Mouse (Mus musculus) ZHBTc4 (cell line): Measurements from ENCODE around the gene Dip2b.

ENCODE experiments used
- DNase-seq: peaks from one replicate; pipeline ENCODE4 v3.0.0-alpha.2; 2011; ENCODE audit warnings: low read depth, low spot score

Gene Dip2b

DNA sequence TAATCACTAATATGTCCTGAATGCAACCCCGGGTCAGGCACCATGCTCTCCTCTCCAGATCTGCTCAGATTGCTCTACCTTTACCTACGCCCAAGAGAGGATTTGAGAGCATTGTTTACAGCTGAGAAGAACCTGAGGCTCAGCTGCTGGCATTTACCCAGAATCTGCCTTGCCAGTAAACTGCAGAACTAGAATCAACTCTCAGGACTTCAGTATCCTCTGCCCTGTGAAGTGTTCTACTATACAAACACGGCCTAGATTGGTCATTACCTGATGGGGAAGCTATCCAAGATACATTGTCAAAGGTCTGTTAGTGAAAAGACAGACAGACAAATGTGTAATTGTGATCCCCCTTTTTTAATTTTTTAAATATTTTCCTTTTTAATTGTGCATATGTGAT is 138.7 kb downstream of the Dip2b start:
- DNase-seq: no peak

DNA sequence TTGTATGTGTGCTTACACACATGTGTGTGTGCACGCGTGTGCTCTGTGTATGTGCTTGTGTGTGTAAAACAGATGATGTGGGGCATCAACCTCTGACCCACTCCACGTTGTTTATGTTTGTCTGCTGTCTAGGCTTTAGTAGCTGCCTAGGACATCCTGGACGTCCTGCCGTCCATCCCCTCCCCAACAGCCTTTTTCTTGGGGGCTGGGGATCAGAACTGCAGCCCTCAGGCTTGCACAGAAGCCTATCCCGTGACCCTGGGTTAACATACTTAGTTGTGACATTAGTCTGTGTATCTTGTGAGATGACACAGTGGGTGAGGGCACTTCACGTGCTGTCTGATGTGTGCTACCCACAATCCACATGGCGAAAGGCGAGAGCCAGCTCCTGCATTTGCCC is 139.1 kb downstream of the Dip2b start:
- no peak for DNase-seq

DNA sequence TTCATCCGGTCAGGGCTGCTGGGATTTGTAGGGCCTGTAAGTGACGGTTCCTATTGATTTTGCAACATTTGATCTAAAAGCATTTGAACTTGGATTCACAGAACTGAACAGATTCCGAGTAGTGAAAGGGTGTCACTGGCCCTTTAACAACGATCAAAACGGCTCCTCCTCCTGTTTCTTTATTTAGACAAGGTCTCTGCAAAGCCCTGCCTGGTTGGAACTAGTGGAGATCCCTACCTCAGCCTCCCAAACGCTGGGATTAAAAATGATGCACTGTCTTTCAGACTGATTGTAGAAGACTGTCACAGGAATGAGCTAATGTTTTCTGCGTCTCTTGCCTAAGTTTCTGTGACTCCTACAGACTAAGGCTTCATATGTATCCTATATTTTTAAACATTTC is 140.0 kb downstream of the Dip2b start:
- DNase-seq: no peak

DNA sequence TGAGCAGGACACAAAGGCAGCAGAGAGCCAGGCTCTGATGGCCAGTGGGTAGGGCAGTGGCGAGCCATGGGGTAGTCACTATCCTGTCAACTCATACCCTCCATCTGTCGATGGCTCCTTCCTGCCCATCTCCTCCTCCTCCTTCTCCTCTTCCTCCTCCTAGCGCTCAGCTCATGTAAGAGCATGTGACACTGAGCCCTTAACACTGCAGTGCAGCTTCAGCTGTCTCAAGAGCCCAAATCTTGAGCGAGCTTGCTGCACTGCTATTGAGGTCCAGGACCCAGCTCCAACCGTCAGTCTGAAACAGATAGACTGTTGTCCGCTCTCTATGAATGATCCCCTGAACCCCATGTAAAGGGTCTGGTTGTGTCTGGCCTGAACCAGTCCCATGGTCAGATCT is 141.2 kb downstream of the Dip2b start:
- no peak for DNase-seq

DNA sequence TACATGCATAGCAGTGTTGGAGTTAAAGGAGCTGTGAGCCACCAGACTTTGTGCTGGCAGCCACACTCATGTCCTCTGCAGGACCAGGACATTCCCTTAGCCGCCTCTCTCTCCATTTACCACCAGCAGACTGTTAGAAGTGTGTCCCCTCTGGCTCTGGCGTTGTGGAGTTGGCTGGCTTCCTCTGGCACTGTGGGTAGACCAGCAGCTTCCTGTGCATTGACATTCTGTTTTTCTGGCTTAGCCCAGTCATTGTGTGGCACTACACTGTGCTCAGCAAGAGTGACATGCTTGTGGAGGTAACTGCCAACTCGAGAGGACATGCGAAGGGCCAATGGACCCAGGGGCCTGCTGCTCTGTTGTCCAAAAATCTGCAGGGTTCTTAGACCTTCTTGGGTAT is 141.8 kb downstream of the Dip2b start:
- no peak for DNase-seq

DNA sequence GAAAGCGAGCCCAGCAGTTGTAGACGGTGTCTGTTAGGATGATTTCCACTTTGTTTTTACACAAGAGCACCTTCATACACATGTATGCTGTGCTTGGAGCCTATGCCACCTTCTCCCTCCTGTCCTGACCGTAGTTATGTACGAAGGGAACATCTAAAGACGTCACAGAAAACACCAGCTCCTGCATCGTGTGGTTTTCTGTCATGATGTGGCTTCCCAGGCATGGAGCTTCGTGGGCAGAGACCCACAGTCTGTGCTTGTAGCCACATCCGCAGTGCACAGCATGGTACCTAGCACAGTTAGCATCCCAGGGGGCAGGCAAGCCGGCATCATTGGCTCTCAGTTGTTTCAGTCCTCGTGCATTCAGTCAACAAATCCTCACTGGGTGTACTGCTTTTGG is 143.4 kb downstream of the Dip2b start:
- DNase-seq: no peak

DNA sequence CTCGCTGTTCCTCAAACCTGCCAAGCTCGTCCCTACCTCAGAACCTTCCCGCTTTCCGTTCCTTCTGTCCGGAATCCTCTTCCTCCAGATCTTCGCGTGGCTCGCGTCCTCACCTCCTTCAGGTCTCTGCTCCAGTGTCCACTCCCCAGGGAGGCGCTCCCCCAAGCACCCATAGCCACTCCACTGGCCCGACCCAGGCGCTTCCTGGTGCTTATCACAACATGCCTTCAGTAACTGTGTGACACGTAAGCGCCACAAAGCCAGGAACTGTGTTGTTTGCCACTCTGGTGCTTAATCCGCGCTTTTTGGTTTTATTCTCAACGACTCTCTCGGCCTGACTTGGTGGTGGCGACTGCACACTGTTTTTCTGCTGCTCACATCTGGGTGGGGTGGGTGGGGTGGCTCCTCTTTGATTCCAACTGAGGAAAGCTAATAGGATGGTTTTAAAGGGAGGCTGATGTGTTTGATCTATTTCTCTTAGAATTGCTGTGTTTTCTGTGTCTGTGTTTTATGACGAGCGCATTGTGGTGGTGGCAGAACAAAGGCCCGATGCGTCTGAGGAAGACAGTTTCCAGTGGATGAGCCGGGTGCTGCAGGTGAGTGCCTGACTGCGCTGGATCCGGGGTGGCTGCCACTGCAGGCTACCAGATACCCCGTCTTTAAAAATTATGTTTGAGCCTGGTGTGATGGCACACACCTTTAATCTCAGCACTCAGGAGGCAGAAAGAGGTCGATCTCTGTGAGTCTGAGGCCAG is 144.2 kb downstream of the Dip2b start:
- peak; percentile 34 for DNase-seq

DNA sequence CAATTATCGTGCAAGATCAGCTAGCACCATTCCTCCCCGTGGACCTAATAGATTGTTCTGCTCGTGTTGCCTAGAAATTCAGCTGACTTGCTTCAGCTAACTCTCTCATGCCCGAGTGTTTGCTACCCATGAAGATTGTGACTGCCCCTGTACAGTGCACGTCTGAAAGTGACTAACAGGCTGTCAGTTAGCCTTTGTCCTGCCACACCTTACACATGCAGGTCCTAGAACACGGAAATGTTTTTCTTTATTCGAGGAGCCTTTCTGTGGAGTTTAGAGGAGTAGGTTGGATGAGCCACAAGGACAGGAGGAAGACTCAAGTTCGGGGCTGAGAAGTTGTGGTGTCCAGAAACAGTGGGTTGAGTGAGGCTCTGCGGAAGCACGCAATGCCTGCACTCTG is 145.0 kb downstream of the Dip2b start:
- DNase-seq: no peak

DNA sequence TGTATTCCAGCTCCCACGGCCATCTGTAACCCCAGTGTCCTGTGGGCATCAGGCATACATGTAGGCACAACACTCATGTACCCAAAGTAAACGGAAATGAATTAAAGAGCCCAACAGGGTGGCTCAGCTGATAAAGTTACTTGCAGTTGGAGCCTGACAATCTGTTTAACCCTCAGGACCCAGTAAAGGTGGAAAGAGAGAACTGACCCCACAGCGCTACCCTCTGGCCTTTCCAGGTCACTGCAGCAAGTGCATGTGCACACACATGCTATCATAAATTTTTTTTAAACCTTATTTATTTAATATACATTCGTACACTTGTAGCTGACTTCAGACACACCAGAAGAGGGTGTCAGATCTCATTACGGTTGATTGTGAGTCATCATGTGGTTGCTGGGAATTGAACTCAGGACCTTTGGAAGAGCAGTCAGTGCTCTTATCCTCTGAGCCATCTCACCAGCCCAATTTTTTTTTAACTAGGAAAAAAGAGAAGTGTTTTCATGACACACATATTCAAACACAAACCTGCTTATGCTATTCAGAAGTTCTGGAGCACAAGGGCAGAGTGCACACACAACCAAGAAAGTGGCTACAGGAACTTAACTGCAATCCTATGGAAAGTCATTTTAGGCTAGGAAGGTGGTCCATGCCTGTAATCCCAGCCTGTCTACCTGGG is 146.5 kb downstream of the Dip2b start:
- DNase-seq: peak; percentile 49

DNA sequence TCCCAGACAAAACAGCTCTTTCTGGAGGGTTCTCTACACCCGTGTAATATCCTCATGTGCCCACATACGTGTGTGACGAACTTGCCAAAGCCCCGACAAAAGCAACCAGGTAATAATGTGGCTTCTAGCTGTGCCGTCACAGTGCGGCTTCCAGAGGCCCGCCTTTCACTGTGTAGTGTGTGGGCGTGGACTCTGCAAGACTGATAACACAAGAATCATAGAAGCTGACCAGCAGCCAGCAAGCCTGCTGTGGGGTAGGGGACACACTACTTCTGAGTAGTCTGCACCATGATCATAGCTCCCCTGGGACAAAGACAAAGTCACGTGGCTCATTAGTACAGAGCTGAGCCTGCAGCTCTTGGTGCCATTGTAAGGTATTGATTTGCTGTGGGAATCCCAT is 147.8 kb downstream of the Dip2b start:
- DNase-seq: no peak

DNA sequence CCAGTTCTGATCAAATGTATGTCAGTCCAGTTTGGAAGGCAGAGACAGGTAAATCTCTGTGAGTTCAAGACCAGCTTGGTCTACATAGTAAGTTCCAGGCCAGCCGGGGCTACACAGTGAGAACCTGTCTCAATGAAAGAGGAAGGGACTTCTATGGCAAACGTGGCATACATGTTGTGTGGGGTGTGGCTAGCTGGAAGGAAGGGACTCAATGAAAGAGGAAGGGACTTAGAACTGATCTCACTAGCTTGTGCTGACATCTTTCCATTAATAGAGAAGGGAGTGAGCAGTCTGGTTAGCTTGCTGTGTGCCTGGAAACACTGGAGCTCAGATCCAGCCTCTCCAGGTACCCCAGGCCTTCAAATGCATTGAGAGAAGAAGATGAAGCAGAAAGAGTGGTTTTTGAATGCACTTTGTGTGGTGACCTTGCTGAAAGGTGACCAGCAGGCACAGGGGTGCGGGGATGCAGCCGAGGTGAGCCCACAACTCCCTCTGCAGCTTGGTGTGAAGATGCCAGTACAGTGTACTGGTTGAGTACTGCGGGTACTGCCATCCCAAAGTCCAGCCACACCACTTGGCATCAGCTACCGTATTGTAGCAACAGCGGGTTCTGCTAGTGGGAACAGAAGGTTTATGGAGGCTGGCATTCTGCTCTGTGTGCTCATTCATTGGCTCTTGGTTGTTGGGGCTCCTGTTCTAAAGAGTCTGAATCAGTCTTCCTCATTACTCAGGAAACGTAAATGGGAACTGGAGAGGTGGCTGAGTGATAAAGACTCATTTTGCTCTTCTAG is 148.6 kb downstream of the Dip2b start:
- DNase-seq: no peak

DNA sequence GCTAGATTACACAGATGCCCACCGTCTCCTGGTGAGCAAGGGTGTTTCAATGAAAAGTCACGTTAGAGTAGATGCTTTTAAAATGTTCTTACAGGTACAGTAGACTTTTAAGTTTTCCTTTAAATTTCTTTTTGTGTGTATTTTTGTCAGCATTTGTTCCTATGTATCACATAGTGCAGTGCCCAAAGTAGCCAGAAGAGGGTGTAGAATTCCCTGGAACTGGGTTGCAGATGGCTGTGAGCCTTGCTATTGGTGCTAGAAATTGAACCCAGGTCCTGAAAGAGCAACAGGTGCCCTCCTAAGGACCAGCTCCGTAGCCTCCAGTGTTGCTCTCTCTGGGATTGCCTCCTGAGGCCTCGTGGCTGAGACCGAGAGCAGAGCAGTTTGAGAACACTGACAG is 150.1 kb downstream of the Dip2b start:
- DNase-seq: peak; percentile 51

DNA sequence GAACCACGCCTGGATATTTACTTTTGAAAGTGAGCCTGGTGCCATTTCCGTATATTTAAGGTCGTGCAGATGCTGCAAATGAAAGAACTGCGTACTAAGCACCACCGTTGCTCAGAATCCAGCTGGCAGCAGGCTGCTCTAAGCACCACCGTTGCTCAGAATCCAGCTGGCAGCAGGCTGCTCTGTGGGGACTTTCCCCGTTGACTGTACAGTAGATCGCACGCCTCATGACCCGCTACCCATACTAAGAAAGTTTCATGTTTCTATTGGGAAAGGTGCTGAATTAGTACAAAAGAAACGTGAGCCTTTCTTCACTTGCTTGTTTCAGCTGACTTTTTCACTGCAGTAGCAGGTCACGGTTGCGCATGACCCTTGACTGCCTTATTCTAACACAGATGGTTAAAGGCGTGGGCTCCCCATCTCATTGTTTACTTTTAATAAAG is 150.5 kb downstream of the Dip2b start:
- no peak for DNase-seq

DNA sequence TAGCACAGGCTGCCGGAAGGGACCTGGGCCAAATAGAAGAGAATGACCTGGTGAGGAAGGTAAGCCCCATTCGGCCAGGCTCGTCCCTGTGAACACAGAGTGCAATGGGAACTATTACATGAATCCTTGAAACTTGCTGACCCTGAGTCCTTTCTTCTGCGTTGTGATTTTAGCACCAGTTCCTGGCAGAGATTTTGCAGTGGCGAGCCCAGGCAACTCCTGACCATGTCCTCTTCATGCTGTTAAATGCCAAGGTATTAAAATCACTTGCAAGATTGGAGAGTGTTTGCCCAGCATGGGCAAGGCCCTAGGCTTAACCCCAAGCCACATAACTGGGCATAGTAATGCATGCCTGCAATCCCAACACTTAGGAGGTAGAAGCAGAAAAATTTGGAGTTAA is 151.6 kb downstream of the Dip2b start:
- no peak for DNase-seq

DNA sequence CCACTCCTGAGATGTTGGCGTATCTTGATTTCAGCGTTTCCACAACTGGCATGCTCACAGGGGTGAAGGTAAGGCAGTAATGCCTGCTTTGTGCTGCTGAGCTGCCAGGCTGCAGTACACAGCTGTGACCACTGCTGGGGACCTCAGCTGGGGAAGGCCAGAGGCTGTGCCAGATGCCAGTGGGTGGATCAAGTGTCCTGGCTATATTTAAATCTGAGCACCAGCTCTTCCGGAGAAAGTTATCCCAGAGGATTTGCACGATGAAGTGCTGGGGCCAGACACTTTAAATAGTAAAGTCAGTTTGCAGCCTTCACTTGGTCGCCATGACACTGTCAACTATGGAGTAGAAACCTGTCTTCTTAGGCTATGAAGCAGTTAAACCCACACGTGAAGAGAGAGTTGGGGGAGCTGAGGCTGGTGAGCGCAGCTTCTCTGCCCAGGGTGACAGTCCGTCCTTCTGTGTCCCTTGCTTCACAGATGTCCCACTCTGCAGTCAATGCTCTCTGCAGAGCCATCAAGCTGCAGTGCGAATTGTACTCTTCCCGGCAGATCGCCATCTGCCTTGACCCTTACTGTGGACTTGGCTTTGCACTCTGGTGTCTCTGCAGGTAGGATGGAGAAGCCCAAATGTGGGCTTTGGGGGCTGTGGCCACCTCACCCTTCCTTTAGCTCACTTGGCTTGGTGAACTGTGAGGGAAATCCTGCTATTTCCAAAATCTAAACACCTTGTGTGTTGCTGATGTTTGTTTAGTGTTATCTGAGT is 160.7 kb downstream of the Dip2b start:
- DNase-seq: no peak

DNA sequence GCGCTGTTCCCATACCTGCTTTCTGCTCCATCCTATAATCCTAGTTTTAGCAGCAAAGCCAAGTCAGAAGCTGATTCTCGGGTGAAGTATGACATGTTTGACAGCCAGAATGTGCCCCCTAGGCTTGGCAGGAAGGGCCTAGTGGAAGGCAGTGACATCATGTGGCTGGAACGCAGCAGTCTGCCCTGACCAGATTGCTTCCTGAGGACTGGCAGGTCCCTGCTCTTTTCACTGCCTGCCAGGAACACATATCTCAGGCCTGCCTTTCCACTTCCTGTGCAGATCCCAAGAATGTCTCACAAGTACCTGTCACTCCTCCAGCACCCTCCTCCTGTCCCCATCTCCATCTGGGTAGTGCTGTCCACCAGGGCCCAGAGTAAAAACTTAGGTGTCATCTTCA is 161.3 kb downstream of the Dip2b start:
- no peak for DNase-seq

DNA sequence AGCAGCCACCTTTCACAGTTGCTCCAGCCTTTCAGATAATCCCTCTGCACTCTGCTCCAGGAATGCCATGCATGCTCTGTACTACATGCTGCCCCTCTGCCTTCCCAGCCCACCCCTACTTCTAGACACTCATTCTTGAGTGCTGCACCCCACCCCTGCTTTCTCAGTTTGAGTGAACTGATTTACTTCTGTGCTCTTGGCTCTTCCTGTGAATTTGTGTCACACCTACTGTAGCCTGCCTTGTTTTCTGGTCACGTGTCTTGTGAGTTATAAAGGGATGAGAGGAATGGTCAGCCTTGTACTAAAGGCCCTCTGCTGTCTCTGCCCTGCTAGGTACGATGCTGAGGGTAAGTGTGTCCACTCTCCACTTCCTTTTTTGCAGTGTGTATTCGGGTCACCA is 163.3 kb downstream of the Dip2b start:
- DNase-seq: no peak

DNA sequence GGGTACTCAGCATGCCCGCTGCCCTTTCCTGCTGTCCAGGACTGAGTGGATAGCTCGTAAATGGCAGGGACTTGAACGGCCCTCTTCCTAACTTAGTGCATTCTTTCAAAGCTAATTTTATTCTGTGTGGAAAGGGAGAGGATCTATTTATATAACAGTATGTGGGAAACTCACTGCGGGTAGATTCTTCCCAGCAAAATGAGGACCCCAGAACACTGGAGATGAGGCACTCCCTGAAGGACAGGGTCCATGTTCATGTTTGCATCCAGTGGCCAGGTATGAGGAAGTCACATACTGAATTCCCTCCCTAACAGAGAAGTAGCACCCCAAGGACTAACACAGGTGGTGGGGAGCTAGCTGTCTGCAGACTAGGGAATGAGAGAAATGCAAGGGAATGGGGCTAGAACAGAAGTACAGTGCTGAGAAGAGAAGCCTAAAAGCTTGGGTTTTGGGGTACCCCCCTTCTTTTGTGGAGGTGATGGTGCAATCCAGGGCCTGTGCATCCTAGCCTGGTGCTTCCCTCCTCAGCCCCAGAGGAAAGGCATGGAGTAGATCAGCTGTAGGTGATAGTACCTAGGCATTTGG is 164.1 kb downstream of the Dip2b start:
- no peak for DNase-seq

DNA sequence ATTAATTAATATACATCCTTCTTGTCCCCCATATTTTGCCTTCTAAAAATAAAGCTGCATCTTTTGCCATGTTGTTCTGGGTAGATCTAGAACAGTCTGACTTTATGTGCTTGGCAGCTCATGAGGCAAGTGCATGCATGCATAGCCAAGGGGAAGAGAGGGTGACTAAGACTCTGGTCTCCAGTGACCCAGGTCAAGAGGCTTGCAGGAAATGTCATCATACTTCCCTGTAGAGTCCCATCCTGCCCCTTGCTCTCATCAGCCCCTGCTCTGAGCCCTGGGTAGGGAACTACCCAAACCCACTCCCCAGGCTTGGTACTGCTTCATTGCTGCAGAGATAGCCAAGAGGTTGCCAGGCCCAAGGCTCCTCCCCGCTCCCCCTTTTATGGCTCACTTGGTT is 166.1 kb downstream of the Dip2b start:
- DNase-seq: no peak

DNA sequence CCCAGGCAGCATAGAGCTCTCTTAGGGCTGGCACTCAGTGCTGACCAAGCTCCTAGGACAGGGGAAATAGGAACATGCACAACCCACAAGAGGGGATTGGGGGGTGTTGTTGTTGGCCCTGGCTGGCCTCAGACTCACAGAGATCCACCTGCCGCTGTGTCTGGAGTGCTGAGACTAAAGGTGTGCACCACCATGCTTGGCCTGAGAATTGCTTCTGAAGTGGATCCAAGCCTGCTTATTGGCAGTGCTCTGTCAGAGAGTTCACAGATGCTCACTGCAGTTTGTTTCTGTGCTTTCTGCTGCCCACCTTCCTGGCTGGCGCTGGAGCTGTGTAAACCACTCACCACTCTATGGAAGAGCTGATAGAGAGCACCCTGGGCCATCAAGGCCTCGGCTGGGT is 171.5 kb downstream of the Dip2b start:
- no peak for DNase-seq

DNA sequence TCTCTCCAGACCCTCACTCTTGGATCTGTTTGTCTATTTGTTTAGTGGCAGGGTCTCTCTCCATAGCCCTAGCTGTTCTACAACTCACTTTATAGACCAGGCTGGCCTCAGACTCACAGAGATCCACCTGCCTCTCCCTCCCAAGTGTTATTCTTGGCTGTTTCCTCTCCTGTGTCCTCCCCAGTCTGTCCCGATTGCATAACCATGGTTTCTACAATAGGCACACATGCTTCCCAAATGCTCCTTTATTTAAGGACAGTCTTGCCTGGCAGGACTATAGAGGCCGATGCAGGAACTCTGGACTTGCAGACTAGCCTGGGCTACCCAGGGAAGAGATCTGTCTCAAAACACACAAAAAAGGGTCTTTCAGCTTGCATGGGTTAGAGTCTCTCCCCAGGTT is 174.9 kb downstream of the Dip2b start:
- DNase-seq: no peak

DNA sequence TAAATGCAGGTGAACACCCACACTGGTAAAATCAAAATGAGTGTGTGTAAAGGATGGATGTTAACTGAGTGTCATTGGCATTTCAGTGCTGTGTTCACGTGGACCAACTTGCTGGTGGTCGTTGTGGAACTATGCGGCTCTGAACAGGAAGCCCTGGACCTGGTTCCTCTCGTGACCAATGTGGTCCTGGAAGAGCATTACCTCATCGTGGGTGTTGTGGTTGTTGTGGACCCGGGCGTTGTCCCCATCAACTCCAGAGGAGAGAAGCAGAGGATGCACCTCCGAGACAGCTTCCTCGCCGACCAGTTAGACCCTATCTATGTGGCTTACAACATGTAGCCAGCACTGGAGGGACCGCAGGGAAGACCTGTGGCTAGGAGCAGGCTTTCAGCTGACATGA is 176.6 kb downstream of the Dip2b start:
- no peak for DNase-seq
